ENCODE assay signal across 8 mouse cellular contexts in genomic region chr6:119480706-119481331, GRCm38 (mm10). TPM values are rescaled to one million over a fixed set of nuclear protein-coding genes. Genes with fewer than 3 reads are reported as not detected.
DNase-seq lines count a peak whose midpoint lies in the region; ATAC-seq and TF ChIP-seq lines count a peak whose summit lies in the region.

No protein-coding gene starts in this region.

- no peaks in the 10 kb centered on the region; the same call in 1 of the 2 replicates for H3K27me3 ChIP-seq in E14TG2a.4 (ENCODE audit: insufficient read depth, low read length)
- no peaks in the 10 kb centered on the region for H3K27me3 ChIP-seq in heart, embryonic 11.5 days (ENCODE audit: control insufficient read depth, insufficient read depth, low read length)
- no peaks in the 10 kb centered on the region for H3K27me3 ChIP-seq in megakaryocyte, embryonic 14.5 days (replicated peaks)

- DNase-seq in 3T3-L1 (ENCODE audit: low read depth, low spot score), result peak; percentile 39
- peak; percentile 54 to 62 for DNase-seq in cerebellum, postnatal 14 days
- DNase-seq in kidney, postnatal 4 days, result peak; percentile 54 to 69
- peak; percentile 8 to 22 for DNase-seq in spleen, postnatal 36 days (ENCODE audit: low spot score in 2 of 2)
- no peak for DNase-seq in c-Kit-positive CD71-positive TER-119-positive erythroid progenitor cells, embryonic 14.5 days (ENCODE audit: low spot score)

- H3K9ac ChIP-seq in heart, embryonic 11.5 days (ENCODE audit: low read depth, low read length), result peak overlapping the region; percentile 97

- peaks cover 65% of the 10 kb centered on the region for H3K4me1 ChIP-seq in E14TG2a.4 (replicated peaks; ENCODE audit: low read depth, low read length)
- peaks cover 32% of the 10 kb centered on the region for H3K4me1 ChIP-seq in heart, embryonic 11.5 days (ENCODE audit: control insufficient read depth, insufficient read depth, low read length)
- peaks cover 72% of the 10 kb centered on the region for H3K4me1 ChIP-seq in megakaryocyte, embryonic 14.5 days

- H3K9me3 ChIP-seq in E14TG2a.4 (ENCODE audit: low read length), result no peaks in the 10 kb centered on the region
- H3K9me3 ChIP-seq in heart, embryonic 11.5 days (replicated peaks; ENCODE audit: control insufficient read depth, low read length), result no peaks in the 10 kb centered on the region
- no peaks in the 10 kb centered on the region for H3K9me3 ChIP-seq in megakaryocyte, embryonic 14.5 days

- peak overlapping the region; percentile 99 for H3K4me2 ChIP-seq in heart, embryonic 11.5 days

- peaks cover 33% of the 10 kb centered on the region for H3K36me3 ChIP-seq in E14TG2a.4 (ENCODE audit: insufficient read depth, low read length)
- no peaks in the 10 kb centered on the region for H3K36me3 ChIP-seq in heart, embryonic 11.5 days (ENCODE audit: control insufficient read depth, insufficient read depth, low read length)
- H3K36me3 ChIP-seq in megakaryocyte, embryonic 14.5 days (replicated peaks; ENCODE audit: low read length), result peaks cover 20% of the 10 kb centered on the region

- no peak for TF ChIP-seq CTCF in E14TG2a.4 (conservative IDR thresholded peaks at IDR 0.05; ENCODE audit: low read length)

- ATAC-seq in heart, embryonic 11.5 days (replicated peaks; ENCODE audit: insufficient number of reproducible peaks, low FRiP score, low TSS enrichment), result no peak

- WGBS in heart, embryonic 11.5 days (ENCODE audit: insufficient replicate concordance), result under 1% methylated on average over 33 of the region's 33 CpGs

- H3K27ac ChIP-seq in heart, embryonic 11.5 days (ENCODE audit: low read depth, low read length), result peak overlapping the region; percentile 99; the same call in 1 of the 2 replicates

- H3K4me3 ChIP-seq in E14TG2a.4 (replicated peaks; ENCODE audit: low read length), result peak overlapping the region; percentile 90
- H3K4me3 ChIP-seq in heart, embryonic 11.5 days (ENCODE audit: low read depth, low read length), result peak overlapping the region; percentile 77
- peak overlapping the region; percentile 95 for H3K4me3 ChIP-seq in megakaryocyte, embryonic 14.5 days (replicated peaks)

RNA-seq across cellular contexts. Expression of gene Fbxl14, which starts 1.4 kb away (rescaled TPM):
- polyA plus RNA-seq in heart, embryonic 11.5 days (2014; fragmentation: Nextera tagmentation; extraction: Ambion mirVana), result 4.9 and 5.2 TPM in 2 replicates
- polyA plus RNA-seq in megakaryocyte, embryonic 14.5 days (2012; ENCODE audit: insufficient read depth, low replicate concordance), result 21.7 and 35.8 TPM in 2 replicates
